Mouse (Mus musculus) CD4-positive, CD25-positive, alpha-beta regulatory T cell, adult 2 months (primary cell): ENCODE data around the gene Naxd.
"Not testable (repeated sequence)": the region's sequence is repeated elsewhere in the genome, so short reads cannot be mapped to it uniquely, and the experiment has no call there.

Experiments
- DNase-seq: peaks from one replicate; pipeline ENCODE4 v3.0.0-alpha.2; 2012; ENCODE audit warnings: low read depth, low spot score

Gene Naxd

DNA sequence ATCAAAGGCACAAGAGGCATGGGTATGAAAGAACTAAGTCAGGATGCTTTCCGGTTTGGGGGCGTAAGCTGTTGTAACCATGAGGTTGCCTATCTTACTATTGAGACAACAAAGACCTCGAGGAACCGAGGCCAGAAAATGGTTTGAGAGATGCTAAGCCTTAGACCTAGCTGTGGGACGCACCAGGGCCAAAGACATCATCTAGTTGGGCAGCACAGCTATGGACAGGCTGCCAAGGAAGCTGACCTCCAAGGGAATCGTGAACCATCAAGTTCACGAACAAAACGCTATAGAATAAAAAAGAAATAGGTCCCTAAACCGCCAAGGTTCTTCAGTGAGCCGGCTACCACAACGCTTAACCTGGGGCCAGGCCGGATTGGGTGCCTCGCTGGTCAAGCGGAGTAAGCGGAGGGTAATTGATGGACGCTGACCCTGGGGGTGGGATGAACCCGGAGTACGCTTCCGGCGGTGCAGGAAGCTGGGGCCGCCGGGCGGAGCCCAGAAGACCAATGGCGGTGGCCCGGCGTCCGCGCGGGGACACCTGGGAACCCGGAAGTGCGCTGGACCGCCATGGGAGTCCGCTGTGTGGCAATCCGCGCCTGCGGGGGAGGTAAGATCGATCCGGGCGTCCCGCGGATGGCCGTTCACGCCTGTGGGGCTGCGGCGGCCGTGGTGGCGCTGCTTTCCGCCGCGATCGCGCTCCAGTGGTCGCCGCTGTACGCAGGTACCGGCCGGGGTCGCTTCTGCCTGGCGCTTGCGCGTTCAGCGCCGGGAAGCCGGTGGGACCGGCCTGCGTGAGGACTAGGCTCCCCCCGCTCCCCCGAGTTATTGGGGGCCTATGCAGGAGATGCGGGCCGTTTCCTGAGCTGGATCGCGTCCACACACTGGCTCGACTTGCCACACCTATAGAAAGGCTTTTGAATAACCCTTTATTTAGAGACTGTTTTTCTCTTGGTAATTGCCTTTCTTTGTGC is at the start of gene Naxd:
Gene Naxd (plus strand): TSS at position 490 of the 974 bp plus-strand sequence.
- DNase-seq, result peak; percentile 91

GRCm38 (mm10) chr8:11447910-11448570 is 49.3 kb upstream of the Naxd start:
- DNase-seq, result no peak

GRCm38 (mm10) chr8:11450184-11451113 is 46.9 kb upstream of the Naxd start:
- peak; percentile 40 for DNase-seq

- DNase-seq, result no peak
Observed at GRCm38 (mm10) chr8:11452152-11452551, 45.2 kb upstream of the Naxd start.

DNA sequence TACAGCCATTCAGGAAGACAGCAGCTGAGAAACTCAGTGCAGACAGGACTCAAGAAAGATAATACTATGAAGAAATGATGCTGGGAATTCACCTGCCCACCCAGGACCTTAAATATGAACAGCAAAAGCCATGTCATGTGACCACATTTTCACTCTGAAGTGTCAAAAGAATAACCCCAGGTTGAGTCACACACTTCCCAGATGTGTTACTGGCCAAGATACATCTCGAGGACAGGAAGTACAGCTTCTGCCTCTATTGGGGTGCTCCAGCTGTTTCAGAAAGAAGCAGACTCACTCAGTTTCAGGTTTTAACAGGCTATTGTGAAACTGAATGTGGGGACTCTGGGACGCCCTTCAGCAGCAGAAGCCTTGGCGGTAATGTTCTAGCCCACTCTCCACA is 44.7 kb upstream of the Naxd start:
- peak; percentile 27 for DNase-seq

DNA sequence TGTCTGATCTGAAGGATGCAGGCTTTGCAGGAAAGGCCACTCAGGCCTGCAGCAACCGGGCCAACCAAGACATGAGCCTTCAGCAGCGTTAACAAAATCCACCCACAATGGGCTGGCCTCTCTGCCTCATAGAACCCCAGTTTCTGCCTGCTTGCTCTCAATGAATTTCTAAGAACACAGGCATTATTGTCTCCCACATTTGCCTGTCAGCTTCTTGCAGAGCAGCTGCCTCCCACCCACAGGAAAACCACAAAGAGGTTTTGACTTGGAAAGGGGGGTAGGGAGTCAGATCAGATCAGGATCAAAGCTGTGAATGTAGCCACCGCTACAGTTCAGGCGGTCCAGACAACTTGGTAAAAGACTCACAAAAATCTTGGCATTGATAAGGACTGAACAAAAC is 44.3 kb upstream of the Naxd start:
- peak; percentile 10 for DNase-seq

DNA sequence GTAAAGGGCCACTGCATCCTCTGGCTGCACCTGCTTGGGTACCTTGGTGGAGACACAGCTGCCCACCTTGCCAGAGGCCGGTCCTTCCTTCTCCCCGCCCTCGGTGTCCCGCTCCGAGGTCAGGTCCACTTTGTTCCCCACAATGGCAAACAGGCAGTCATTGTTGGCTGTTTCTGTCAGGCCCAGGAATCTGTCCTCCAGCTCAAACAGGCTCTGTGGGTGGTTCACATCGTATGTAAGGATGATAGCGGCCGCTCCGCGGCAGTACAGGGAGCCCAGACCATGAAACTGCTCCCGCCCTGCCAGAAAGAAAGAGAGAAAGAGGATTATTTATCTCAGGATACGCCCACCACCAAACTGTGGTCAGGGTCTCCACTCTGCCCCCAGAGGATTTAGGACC is 43.1 kb upstream of the Naxd start:
- no peak for DNase-seq

GRCm38 (mm10) chr8:11457278-11457677 is 40.0 kb upstream of the Naxd start:
- no peak for DNase-seq

DNA sequence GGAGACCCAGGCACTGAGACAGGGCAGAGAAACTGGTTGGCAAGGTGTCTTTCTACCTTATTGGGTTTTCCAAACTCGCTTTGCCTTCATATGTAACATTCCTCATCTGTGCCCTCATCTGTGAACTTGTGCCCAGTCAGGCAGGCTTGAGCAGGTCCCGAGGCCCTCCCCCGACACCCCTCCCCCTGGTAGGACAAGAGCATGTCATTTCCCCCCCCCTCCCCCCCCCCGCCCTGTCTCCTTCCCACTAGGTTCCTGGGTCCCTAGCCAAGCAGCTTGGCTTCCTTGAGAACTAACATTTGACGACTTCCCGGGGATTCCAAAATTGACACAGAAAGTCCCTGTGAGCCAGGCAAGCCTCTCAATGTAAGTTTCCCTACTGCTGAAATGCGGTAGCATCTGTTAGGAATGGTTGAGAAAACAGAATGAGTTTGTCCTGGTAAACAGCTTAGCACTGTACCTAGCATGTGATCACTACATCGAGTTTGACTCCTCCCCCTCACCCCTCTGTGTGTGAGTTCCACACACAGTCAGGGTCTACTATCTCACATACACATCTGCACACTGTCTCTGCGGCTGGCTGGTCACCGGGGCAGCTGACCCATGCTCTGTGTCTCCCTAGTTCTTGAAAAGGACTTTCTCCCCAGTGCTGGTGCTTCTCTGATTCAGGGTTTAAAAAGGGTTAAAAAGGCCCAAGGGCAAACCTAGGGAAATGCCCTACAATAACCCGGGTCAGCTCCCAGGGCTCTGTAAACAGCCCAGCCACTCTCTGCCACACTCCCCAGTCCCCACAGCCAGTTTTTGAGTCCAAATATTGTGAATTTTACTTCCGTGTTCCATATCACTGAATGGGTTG is 39.1 kb upstream of the Naxd start:
- DNase-seq, result no peak

- no peak for DNase-seq
Observed at GRCm38 (mm10) chr8:11459016-11459415, 38.3 kb upstream of the Naxd start.

- DNase-seq, result no peak
Observed at GRCm38 (mm10) chr8:11460934-11461333, 36.4 kb upstream of the Naxd start.

DNA sequence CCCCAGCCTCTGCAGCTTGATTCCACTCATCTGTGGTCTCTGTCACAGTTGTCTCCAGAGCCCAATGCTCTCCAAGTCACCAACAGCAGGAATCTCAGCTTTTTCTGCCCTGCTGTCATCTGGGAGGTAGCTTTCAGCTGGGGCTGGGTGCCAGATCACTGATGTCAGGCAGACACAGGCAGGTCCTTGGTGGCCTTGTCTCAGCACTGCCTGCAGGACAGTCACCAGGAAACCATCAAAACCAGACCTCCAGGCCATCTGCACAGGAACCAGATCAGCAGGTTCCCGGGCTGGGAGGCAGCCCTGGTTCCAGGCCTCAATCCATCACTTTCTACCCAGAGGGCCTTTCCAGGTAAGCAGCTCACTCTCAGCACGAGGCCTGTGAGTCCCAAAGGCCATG is 35.5 kb upstream of the Naxd start:
- DNase-seq, result no peak

DNA sequence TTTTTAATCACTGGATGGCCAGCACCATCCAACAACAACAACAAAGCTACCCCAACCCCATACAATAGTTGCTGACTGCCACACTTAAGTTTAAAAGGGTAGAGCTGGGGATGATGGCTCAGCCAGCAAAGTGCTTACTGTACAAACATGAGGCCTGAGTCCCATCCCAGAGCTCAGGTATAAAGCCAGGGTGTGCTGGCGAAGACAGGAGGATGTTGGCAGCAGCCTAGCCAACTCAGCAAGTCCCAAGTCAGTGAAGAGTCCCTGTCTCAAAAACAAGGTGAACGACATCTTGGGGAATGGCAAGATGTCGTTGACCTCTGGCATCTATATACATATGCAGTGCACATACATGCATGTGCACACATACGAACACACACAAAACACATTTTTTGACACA is 34.7 kb upstream of the Naxd start:
- DNase-seq, result no peak

GRCm38 (mm10) chr8:11463541-11463888 is 33.8 kb upstream of the Naxd start:
- DNase-seq, result no peak

DNA sequence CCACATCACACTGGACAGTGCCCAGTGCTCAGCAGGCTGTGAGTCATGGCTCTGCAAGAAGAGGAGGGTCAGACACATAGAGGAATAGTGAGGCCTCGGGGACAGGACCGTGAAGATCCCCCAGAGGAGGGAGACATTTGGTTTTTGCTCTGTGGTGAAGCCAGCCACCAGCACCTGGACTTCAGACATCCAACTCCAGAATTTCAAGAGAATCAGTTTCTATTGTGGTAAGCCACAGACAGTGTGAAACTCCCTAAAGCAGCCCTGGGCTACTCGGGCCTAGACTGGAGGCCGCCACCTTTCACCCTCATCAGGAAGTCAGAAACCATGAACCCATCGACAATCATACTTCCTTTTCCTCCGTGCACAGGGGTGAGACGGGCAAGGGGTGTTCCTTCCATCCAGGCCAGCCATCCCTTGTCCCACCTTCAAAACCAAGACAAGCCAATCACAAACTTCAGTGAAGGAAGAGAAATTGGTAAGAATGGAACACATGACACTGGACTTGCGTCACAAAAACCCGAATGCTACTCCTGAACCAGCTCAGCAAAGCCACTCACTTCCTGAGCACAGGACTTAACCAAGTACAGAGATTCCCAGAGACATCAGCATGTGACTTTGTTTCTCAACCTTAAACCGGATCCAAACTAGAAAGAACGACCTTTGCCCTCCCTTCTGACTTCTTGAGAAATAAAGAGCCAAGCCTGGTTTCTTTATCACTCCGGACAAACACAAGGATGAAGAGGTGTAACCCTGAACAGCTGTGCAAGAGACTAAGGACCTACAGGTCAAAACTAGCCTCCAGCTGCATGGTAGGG is 33.2 kb upstream of the Naxd start:
- peak; percentile 48 for DNase-seq

DNA sequence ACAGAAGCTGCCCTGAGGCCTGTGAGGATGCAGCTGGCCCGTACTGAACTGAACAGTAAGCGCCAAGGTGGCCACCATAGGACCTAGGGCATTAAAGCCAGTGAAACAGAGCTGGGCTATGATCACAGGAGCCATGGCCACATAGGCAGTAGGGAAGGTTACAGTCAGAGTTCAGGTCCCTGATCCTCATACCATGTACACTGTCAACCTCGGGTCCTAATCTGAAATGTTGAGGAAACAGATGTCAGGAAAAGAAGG is 32.7 kb upstream of the Naxd start:
- DNase-seq, result no peak

- DNase-seq, result no peak
Observed at GRCm38 (mm10) chr8:11465619-11466018, 31.7 kb upstream of the Naxd start.

GRCm38 (mm10) chr8:11466528-11466927 is 30.8 kb upstream of the Naxd start:
- DNase-seq, result not testable (repeated sequence)

GRCm38 (mm10) chr8:11469095-11469494 is 28.2 kb upstream of the Naxd start:
- peak; percentile 47 for DNase-seq

- DNase-seq, result no peak
Observed at GRCm38 (mm10) chr8:11470694-11471093, 26.6 kb upstream of the Naxd start.
